In the genomic region with DNA sequence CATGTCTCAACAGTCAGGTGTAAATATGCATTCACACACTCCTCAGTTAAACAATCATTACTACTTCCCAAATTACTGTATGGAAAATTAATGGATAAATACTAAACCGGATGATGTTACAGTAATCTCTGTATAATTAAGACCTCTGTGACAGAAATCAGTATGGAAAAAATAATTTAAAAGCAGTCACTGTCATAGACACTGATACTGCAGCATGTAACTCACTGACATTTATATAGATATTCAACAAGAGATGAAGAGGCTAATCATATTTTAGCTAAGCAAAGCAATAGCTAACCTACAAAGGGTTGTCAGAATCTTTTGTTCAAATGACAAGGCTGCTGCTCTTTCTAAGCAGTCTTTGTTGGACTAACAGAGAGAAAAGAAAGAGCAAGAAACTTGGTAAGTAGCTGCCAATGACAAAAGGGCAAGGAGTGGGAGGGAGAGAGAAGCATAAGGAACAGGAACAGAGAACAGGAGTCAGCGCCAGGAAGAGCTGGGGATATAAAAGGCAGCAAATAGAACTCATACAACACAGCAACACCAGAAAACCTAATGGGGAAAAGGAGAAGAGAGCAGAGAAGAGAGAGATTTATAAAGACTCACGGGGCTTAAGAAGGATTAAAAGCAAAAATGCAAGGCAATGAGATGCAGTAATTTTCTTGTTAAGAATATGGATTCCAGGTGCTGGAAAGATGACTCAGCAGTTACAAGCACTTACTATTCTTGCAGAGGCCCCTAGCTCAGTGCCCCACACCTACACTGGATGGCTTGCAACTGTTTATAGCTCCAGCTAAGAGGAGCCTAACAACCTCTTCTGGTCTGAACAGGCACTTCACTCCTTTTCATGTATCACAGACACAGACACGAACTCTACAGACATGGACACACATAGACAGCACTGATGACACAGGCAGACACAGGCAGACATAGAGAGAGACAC, we compare ENCODE assay signal across 8 mouse cellular contexts.
DNase-seq lines count a peak whose midpoint lies in the region; ATAC-seq and TF ChIP-seq lines count a peak whose summit lies in the region.
"Had no signal": no experiment of that assay in that cellular context is flagged by ENCODE, and none has a peak within 500 bp of the region (broad histone marks: within the 10 kb centered on the region; RNA-seq: fewer than 3 reads in every experiment).

No protein-coding gene starts in this region.

- no peak for TF ChIP-seq POLR2A in limb, embryonic 14.5 days (IDR thresholded peaks at IDR 0.05; ENCODE audit: borderline replicate concordance, extremely low read depth, insufficient read depth, insufficient read length)

- no peak overlapping the region for H3K27ac ChIP-seq in ES-E14 (ENCODE audit: insufficient read depth, low read depth, low read length, poor library complexity, severe bottlenecking)
- H3K27ac ChIP-seq in forebrain, embryonic 12.5 days, result peak overlapping the region; percentile 72
- H3K27ac ChIP-seq in limb, embryonic 14.5 days (replicated peaks; ENCODE audit: low read depth, low read length), result no peak overlapping the region
- H3K27ac ChIP-seq in kidney, embryonic 16.5 days (ENCODE audit: low read length), result no peak overlapping the region
- H3K27ac ChIP-seq: embryonic facial prominence, embryonic 15.5 days had no signal

- WGBS in forebrain, embryonic 12.5 days, result 28% methylated on average over 4 of the region's 4 CpGs
- WGBS in limb, embryonic 14.5 days, result 34% methylated on average over 4 of the region's 4 CpGs
- 54% methylated on average over 4 of the region's 4 CpGs for WGBS in kidney, embryonic 16.5 days

- DNase-seq in 416B (ENCODE audit: low read depth) (peak; percentile 31), ES-E14 (ENCODE audit: low read depth, low spot score) (peak; percentile 12)
- peak; percentile 52 for DNase-seq in limb, embryonic 14.5 days (ENCODE audit: low spot score)
- no peak for DNase-seq in thymus, adult 18-20 months

- peak; percentile 55; the same call in 1 of the 2 replicates for ATAC-seq in forebrain, embryonic 12.5 days (ENCODE audit: low FRiP score)
- peak; percentile 47; the same call in 1 of the 2 replicates for ATAC-seq in limb, embryonic 14.5 days (ENCODE audit: low FRiP score, low read depth)
- no peak for ATAC-seq in CD4-positive, CD25-positive, alpha-beta regulatory T cell, adult 4 months
- ATAC-seq in kidney, embryonic 16.5 days (ENCODE audit: low FRiP score, low TSS enrichment), result no peak

- no peaks in the 10 kb centered on the region for H3K27me3 ChIP-seq in forebrain, embryonic 12.5 days
- no peaks in the 10 kb centered on the region for H3K27me3 ChIP-seq in limb, embryonic 14.5 days (ENCODE audit: control insufficient read depth, insufficient read depth, low read length)
- H3K27me3 ChIP-seq in kidney, embryonic 16.5 days (ENCODE audit: insufficient read depth, low read length), result no peaks in the 10 kb centered on the region
- H3K27me3 ChIP-seq: embryonic facial prominence, embryonic 15.5 days had no signal

- in situ Hi-C loops in ES-E14 (cut with MboI; ENCODE audit: low sequenced_read_pairs in 2 of 2, unreplicated experiment in 2 of 2), result no loop called here

- no peaks in the 10 kb centered on the region for H3K36me3 ChIP-seq in ES-E14 (ENCODE audit: control insufficient read depth, insufficient read depth, low read length, poor library complexity, severe bottlenecking)
- H3K36me3 ChIP-seq in forebrain, embryonic 12.5 days (replicated peaks), result no peaks in the 10 kb centered on the region
- H3K36me3 ChIP-seq in limb, embryonic 14.5 days (ENCODE audit: control insufficient read depth, insufficient read depth, low read length), result no peaks in the 10 kb centered on the region
- H3K36me3 ChIP-seq in kidney, embryonic 16.5 days (ENCODE audit: insufficient read depth, low read length), result no peaks in the 10 kb centered on the region
- H3K36me3 ChIP-seq: embryonic facial prominence, embryonic 15.5 days had no signal

- H3K4me3 ChIP-seq in ES-E14 (ENCODE audit: insufficient read depth in 1 of 2, low read depth in 1 of 2, low read length in 2 of 2, poor library complexity in 1 of 2, severe bottlenecking in 1 of 2), result no peak overlapping the region
- H3K4me3 ChIP-seq in forebrain, embryonic 12.5 days (replicated peaks), result no peak overlapping the region
- no peak overlapping the region for H3K4me3 ChIP-seq in limb, embryonic 14.5 days (replicated peaks; ENCODE audit: low read length)
- no peak overlapping the region for H3K4me3 ChIP-seq in kidney, embryonic 16.5 days (ENCODE audit: low read length)
- H3K4me3 ChIP-seq: embryonic facial prominence, embryonic 15.5 days had no signal

- no peak overlapping the region for H3K4me2 ChIP-seq in forebrain, embryonic 12.5 days
- H3K4me2 ChIP-seq in limb, embryonic 14.5 days (replicated peaks; ENCODE audit: low read depth, low read length, severe bottlenecking), result no peak overlapping the region
- H3K4me2 ChIP-seq in kidney, embryonic 16.5 days (replicated peaks; ENCODE audit: low read depth, low read length), result no peak overlapping the region
- H3K4me2 ChIP-seq: embryonic facial prominence, embryonic 15.5 days had no signal

- no peaks in the 10 kb centered on the region for H3K9me3 ChIP-seq in ES-E14 (ENCODE audit: control insufficient read depth, insufficient read depth, low read depth, low read length)
- H3K9me3 ChIP-seq in forebrain, embryonic 12.5 days, result no peaks in the 10 kb centered on the region
- no peaks in the 10 kb centered on the region for H3K9me3 ChIP-seq in limb, embryonic 14.5 days (ENCODE audit: control insufficient read depth, low read length)
- no peaks in the 10 kb centered on the region for H3K9me3 ChIP-seq in kidney, embryonic 16.5 days (ENCODE audit: low read length)
- H3K9me3 ChIP-seq: embryonic facial prominence, embryonic 15.5 days had no signal

- H3K4me1 ChIP-seq in ES-E14 (ENCODE audit: control insufficient read depth in 2 of 2, insufficient read depth in 2 of 2, low read length in 2 of 2, poor library complexity in 1 of 2), result no peaks in the 10 kb centered on the region
- H3K4me1 ChIP-seq in forebrain, embryonic 12.5 days, result peaks cover 12% of the 10 kb centered on the region
- no peaks in the 10 kb centered on the region; the same call in 1 of the 2 replicates for H3K4me1 ChIP-seq in limb, embryonic 14.5 days (ENCODE audit: control insufficient read depth, insufficient read depth, low read length)
- H3K4me1 ChIP-seq in kidney, embryonic 16.5 days (ENCODE audit: insufficient read depth, low read length), result no peaks in the 10 kb centered on the region
- H3K4me1 ChIP-seq: embryonic facial prominence, embryonic 15.5 days had no signal

- no peak overlapping the region for H3K9ac ChIP-seq in ES-E14 (ENCODE audit: insufficient read depth, low read depth, low read length, poor library complexity, severe bottlenecking)
- H3K9ac ChIP-seq in forebrain, embryonic 12.5 days, result no peak overlapping the region
- H3K9ac ChIP-seq in limb, embryonic 14.5 days (ENCODE audit: low read depth, low read length, severe bottlenecking), result no peak overlapping the region
- no peak overlapping the region for H3K9ac ChIP-seq in kidney, embryonic 16.5 days (replicated peaks; ENCODE audit: low read length)
- H3K9ac ChIP-seq: embryonic facial prominence, embryonic 15.5 days had no signal

TF ChIP-seq in ES-E14, 5 proteins besides CTCF, POLR2A, EP300 and RAD21:
- TF ChIP-seq ZNF384 (IDR thresholded peaks at IDR 0.05; ENCODE audit: low read depth, low read length), result no peak
- no peak for TF ChIP-seq CHD2 (IDR thresholded peaks at IDR 0.05; ENCODE audit: low read depth, low read length)
- no peak for TF ChIP-seq ZC3H11A (IDR thresholded peaks at IDR 0.05; ENCODE audit: borderline replicate concordance, low read depth, low read length)
- TF ChIP-seq MAFK (IDR thresholded peaks at IDR 0.05; ENCODE audit: insufficient read depth, low read depth, low read length), result peak; percentile 84; the same call in 1 of the 2 replicates
- no peak for TF ChIP-seq HCFC1 (IDR thresholded peaks at IDR 0.05; ENCODE audit: borderline replicate concordance, insufficient read depth, low read length)

Comparison
In these comparisons a context has a peak if more than half of its experiments do, and no peak if none do; other contexts are left out.
1. DNase-seq: peak in 416B (single experiment), ES-E14 (single experiment) and limb, embryonic 14.5 days (single experiment); none in thymus, adult 18-20 months (0 of 2).
2. ATAC-seq: peak in forebrain, embryonic 12.5 days (single experiment) and limb, embryonic 14.5 days (single experiment); none in CD4-positive, CD25-positive, alpha-beta regulatory T cell, adult 4 months (single experiment) and kidney, embryonic 16.5 days (single experiment).